Mouse (Mus musculus) testis, adult 2 months (tissue): ENCODE measurements at regions not wholly inside any gene's neighbourhood (a gene's known extent, or its start where the extent isn't known, plus 50 kb on each side); places are given as distances from the start of the nearest gene placed in this dataset.

Experiments
- CTCF ChIP-seq: fragments of 200-500 bp; IDR thresholded peaks from 2 replicates; pipeline ENCODE4 v1.5.1; 2012; ENCODE audit warnings: low read depth, mild to moderate bottlenecking, inconsistent platforms, low read length, moderate library complexity; ENCODE audit not compliant: control insufficient read depth, insufficient read depth, insufficient replicate concordance
- POLR2A ChIP-seq: fragments of 200-500 bp; IDR thresholded peaks from 2 replicates; pipeline ENCODE4 v1.6.1; 2012; ENCODE audit warnings: low read depth, mild to moderate bottlenecking, inconsistent platforms, low read length, moderate library complexity; ENCODE audit not compliant: control insufficient read depth

DNA sequence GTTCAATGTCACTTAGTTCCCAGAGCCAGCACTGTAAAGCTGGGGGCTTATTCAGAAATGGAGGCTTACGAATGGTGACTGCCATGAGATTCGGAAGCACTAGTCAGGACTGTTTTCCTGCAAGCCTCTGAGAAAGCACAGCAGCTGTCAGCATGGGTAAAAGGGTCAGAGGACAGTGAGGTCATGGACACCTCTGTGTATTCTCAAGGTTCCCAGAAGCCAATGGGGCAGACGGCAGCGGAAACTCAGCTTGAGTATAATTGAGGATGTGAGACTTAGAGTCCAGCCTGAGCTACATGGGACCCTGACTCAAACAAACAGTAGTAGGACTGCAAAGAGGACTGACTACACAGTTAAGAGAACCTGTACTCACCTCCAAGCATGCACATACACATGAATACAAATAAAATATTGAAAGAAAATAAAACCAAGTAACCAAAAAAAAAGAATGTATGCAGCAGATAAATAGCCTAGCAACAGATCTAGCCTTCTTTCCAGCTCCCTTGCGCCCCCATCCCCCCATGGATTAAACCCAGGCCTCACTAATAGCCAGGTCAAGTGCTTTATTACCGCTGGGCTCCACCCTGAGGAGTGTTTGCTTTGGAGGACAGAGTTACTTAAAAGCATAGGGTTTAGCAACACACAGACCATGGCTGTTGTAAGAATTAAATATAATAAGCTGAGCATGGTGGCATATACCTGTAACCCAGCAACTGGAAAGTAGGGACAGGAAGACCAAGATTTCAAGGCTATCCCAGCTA lies 67.8 kb upstream of the Calm2 start:
- TF ChIP-seq POLR2A: no peak
- no peak for TF ChIP-seq CTCF
